Mouse (Mus musculus) layer of hippocampus, adult 9-10 months (tissue): ENCODE data around the gene Gm21904.
"Not testable (repeated sequence)": the region's sequence is repeated elsewhere in the genome, so short reads cannot be mapped to it uniquely, and the experiment has no call there.

Experiments
- DNase-seq: peaks from one replicate; pipeline ENCODE4 v3.0.0; 2022; ENCODE audit warnings: low spot score

Gm21904 gene

GRCm38 (mm10) chrY:17846166-17846565 lies at the start of gene Gm21904:
Gene Gm21904 (minus strand): TSS chrY:17846266.
- not testable (repeated sequence) for DNase-seq

- not testable (repeated sequence) for DNase-seq
Measured at GRCm38 (mm10) chrY:17874441-17874840, 28.4 kb upstream of the Gm21904 start, which contains the start of the genes Gm20772 and Gm20831. Gene Gm20772 (plus strand): TSS chrY:17874741. Gene Gm20831 (plus strand): TSS chrY:17874741.
